21 mouse cellular contexts compared by ENCODE assay signal in the genomic region with DNA sequence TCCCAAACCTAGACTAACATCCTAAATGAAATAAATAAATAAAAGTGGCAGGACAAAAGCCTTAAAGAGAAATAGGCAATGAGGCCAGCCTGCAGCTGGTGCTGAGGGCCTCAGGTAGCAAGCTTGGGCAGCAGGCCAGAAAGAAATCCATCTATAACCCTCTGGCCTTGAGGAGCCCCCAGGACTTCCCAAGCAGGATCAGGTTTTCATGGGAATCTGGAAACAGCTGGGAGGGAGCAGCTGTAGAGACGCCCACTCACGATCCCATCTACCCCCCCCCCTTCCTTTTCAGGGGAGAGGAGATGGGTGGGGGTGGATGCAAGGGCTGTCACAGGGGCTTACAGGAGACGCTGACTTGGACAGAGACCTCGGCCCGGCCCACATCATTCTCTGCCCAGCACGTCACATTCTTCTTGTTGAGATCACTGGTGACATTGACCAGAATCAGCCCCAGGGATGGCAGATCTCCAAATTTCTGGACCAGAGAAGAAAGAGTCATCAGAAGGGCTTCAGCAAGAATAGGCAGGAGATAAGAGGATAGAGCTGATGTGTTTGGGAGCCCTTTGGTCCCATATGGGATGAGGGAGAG. TPM values are rescaled to one million over a fixed set of nuclear protein-coding genes. Genes with fewer than 3 reads are reported as not detected.
DNase-seq lines count a peak whose midpoint lies in the region; ATAC-seq and TF ChIP-seq lines count a peak whose summit lies in the region.
"Had no signal": no experiment of that assay in that cellular context is flagged by ENCODE, and none has a peak within 500 bp of the region (broad histone marks: within the 10 kb centered on the region; RNA-seq: fewer than 3 reads in every experiment).

No protein-coding gene starts in this region.

- 36% methylated on average over 6 of the region's 6 CpGs for WGBS in intestine, embryonic 14.5 days
- WGBS in intestine, postnatal 0 days: 29% methylated on average over 6 of the region's 6 CpGs
- WGBS in hindbrain, embryonic 14.5 days: 52% methylated on average over 6 of the region's 6 CpGs

- DNase-seq in adrenal gland, adult 2 months: peak; percentile 55
- no peak for DNase-seq in adrenal gland, postnatal 25 days
- no peak for DNase-seq in intestine, embryonic 14.5 days (ENCODE audit: low spot score)
- peak; percentile 22 for DNase-seq in lung, postnatal 10 days
- DNase-seq in lung, adult 18-20 months: no peak
- DNase-seq in urinary bladder, adult 18-20 months (ENCODE audit: low spot score in 2 of 2): no peak
- DNase-seq in hindbrain, embryonic 14.5 days (ENCODE audit: low spot score): no peak
- DNase-seq: cerebellum, adult 2 months; forebrain, postnatal 0 days; kidney, adult 11 months; layer of hippocampus, postnatal 36 days; right cerebral cortex, postnatal 4 days; thymus, adult 2 months had no signal

- peaks cover 5% of the 10 kb centered on the region for H3K27me3 ChIP-seq in intestine, embryonic 14.5 days (replicated peaks; ENCODE audit: control insufficient read depth, insufficient read depth, low read length)
- H3K27me3 ChIP-seq in intestine, postnatal 0 days (replicated peaks; ENCODE audit: control insufficient read depth, insufficient read depth, low read length): 0 out of 2 replicates have a peak, but pooled peaks cover 3% of the 10 kb centered on the region
- 0 out of 2 replicates have a peak, but pooled peaks cover 4% of the 10 kb centered on the region for H3K27me3 ChIP-seq in hindbrain, embryonic 14.5 days (ENCODE audit: control insufficient read depth, insufficient read depth, low read length)

- H3K9ac ChIP-seq in intestine, embryonic 14.5 days (ENCODE audit: low read length): no peak overlapping the region
- H3K9ac ChIP-seq in intestine, postnatal 0 days (ENCODE audit: low read depth, low read length): no peak overlapping the region
- no peak overlapping the region for H3K9ac ChIP-seq in hindbrain, embryonic 14.5 days
- H3K9ac ChIP-seq: forebrain, postnatal 0 days; liver, embryonic 15.5 days; neural tube, embryonic 13.5 days had no signal

- H3K27ac ChIP-seq in intestine, embryonic 14.5 days (ENCODE audit: low read depth): peak overlapping the region; percentile 43
- H3K27ac ChIP-seq in intestine, postnatal 0 days (ENCODE audit: low read depth, low read length): no peak overlapping the region
- no peak overlapping the region for H3K27ac ChIP-seq in hindbrain, embryonic 14.5 days
- H3K27ac ChIP-seq: hindbrain, embryonic 10.5 days; liver, embryonic 15.5 days; neural tube, embryonic 13.5 days had no signal

- H3K9me3 ChIP-seq in intestine, embryonic 14.5 days (ENCODE audit: control insufficient read depth, low read length): no peaks in the 10 kb centered on the region
- H3K9me3 ChIP-seq in intestine, postnatal 0 days (ENCODE audit: control insufficient read depth): no peaks in the 10 kb centered on the region
- no peaks in the 10 kb centered on the region for H3K9me3 ChIP-seq in hindbrain, embryonic 14.5 days (ENCODE audit: control insufficient read depth, low read length)
- H3K9me3 ChIP-seq: hindbrain, embryonic 10.5 days; liver, embryonic 15.5 days; neural tube, embryonic 13.5 days had no signal

- no peaks in the 10 kb centered on the region for H3K36me3 ChIP-seq in intestine, embryonic 14.5 days (ENCODE audit: control insufficient read depth, insufficient read depth, low read length)
- H3K36me3 ChIP-seq in intestine, postnatal 0 days (ENCODE audit: control insufficient read depth, insufficient read depth): no peaks in the 10 kb centered on the region
- no peaks in the 10 kb centered on the region for H3K36me3 ChIP-seq in hindbrain, embryonic 14.5 days (replicated peaks; ENCODE audit: control insufficient read depth, insufficient read depth)
- H3K36me3 ChIP-seq: hindbrain, embryonic 10.5 days; liver, embryonic 15.5 days; neural tube, embryonic 13.5 days had no signal

- ATAC-seq in intestine, embryonic 14.5 days (replicated peaks; ENCODE audit: low FRiP score, low TSS enrichment, low read depth): 0 out of 2 replicates have a peak, but pooled peaks have one; percentile 20
- no peak for ATAC-seq in intestine, postnatal 0 days
- no peak for ATAC-seq in hindbrain, embryonic 14.5 days (ENCODE audit: low FRiP score)
- ATAC-seq: activated CD4-positive, CD25-positive, alpha-beta regulatory T cell, adult 4 months; forebrain, postnatal 0 days had no signal

- H3K4me2 ChIP-seq in intestine, embryonic 14.5 days (ENCODE audit: low read length): no peak overlapping the region
- H3K4me2 ChIP-seq in intestine, postnatal 0 days (replicated peaks; ENCODE audit: low read depth): no peak overlapping the region
- H3K4me2 ChIP-seq in hindbrain, embryonic 14.5 days (replicated peaks): no peak overlapping the region
- H3K4me2 ChIP-seq: liver, embryonic 15.5 days; neural tube, embryonic 13.5 days had no signal

- peaks cover 26% of the 10 kb centered on the region for H3K4me1 ChIP-seq in intestine, embryonic 14.5 days (replicated peaks; ENCODE audit: control insufficient read depth, insufficient read depth, low read length)
- no peaks in the 10 kb centered on the region for H3K4me1 ChIP-seq in intestine, postnatal 0 days (replicated peaks; ENCODE audit: control insufficient read depth, insufficient read depth, low read length)
- no peaks in the 10 kb centered on the region for H3K4me1 ChIP-seq in hindbrain, embryonic 14.5 days (replicated peaks; ENCODE audit: control insufficient read depth, insufficient read depth, low read length)
- H3K4me1 ChIP-seq: liver, embryonic 15.5 days had no signal

- no peak overlapping the region for H3K4me3 ChIP-seq in intestine, embryonic 14.5 days (ENCODE audit: low read depth, low read length)
- no peak overlapping the region for H3K4me3 ChIP-seq in intestine, postnatal 0 days (ENCODE audit: low read depth, low read length)
- H3K4me3 ChIP-seq in hindbrain, embryonic 14.5 days (replicated peaks; ENCODE audit: low read length): no peak overlapping the region
- H3K4me3 ChIP-seq: erythroblast, embryonic 14.5 days; hindbrain, embryonic 10.5 days; liver, embryonic 15.5 days; neural tube, embryonic 13.5 days had no signal

- TF ChIP-seq CTCF in intestine, postnatal 0 days (IDR thresholded peaks at IDR 0.05; ENCODE audit: low read depth): no peak

RNA-seq across cellular contexts. Expression of a gene that starts 9.2 kb away (rescaled TPM):
- 1 to 10 TPM; 4.6 to 6.3 TPM for total RNA-seq in adrenal gland, adult 2 months (2021)
- polyA plus RNA-seq in adrenal gland, adult 2 months (2012; rRNA removed): 8.8 and 17.4 TPM in 2 replicates
- 0.95 and 3.7 TPM in 2 replicates for total RNA-seq in adrenal gland, postnatal 25 days (2021)
- 1.0 and 1.3 TPM in 2 replicates for polyA plus RNA-seq in intestine, embryonic 14.5 days (2014; fragmentation: Nextera tagmentation; extraction: Ambion mirVana)
- polyA plus RNA-seq in intestine, postnatal 0 days (2015; fragmentation: Nextera tagmentation; extraction: Ambion mirVana): 0.16 and 0.18 TPM in 2 replicates
- polyA plus RNA-seq in hindbrain, embryonic 14.5 days (2014; fragmentation: Nextera tagmentation; extraction: Ambion mirVana): 1.7 and 4.3 TPM in 2 replicates
- total RNA-seq: gastrocnemius, adult 8-10 months had no signal
- polyA plus RNA-seq: activated CD4-positive, CD25-positive, alpha-beta regulatory T cell, adult 4 months; erythroblast, embryonic 14.5 days had no signal

RNA-seq across cellular contexts. Expression of a gene that starts 11.0 kb away (rescaled TPM):
- total RNA-seq in adrenal gland, adult 2 months (2021): under 1 TPM; 0.52 to 0.69 TPM
- 1.2 and 3.9 TPM in 2 replicates for polyA plus RNA-seq in adrenal gland, adult 2 months (2012; rRNA removed)
- total RNA-seq in adrenal gland, postnatal 25 days (2021): 0.81 and 1.0 TPM in 2 replicates
- polyA plus RNA-seq in intestine, embryonic 14.5 days (2014; fragmentation: Nextera tagmentation; extraction: Ambion mirVana): 0.32 and 0.72 TPM in 2 replicates
- polyA plus RNA-seq in intestine, postnatal 0 days (2015; fragmentation: Nextera tagmentation; extraction: Ambion mirVana): 0.05 TPM in 2 replicates
- polyA plus RNA-seq in hindbrain, embryonic 14.5 days (2014; fragmentation: Nextera tagmentation; extraction: Ambion mirVana): 0.52 and 1.3 TPM in 2 replicates
- total RNA-seq: gastrocnemius, adult 8-10 months; heart, adult 8-10 months had no signal
- polyA plus RNA-seq: erythroblast, embryonic 14.5 days had no signal

RNA-seq across cellular contexts. Expression of a gene that starts 37.3 kb away (rescaled TPM):
- total RNA-seq in adrenal gland, adult 2 months (2021): 1 to 10 TPM in 1 of 2 experiments, not detected in 1; 1.2 TPM
- polyA plus RNA-seq in adrenal gland, adult 2 months (2012; rRNA removed): 0.06 and 0.43 TPM in 2 replicates
- total RNA-seq in adrenal gland, postnatal 25 days (2021): 0.94 TPM in 1 of 2 replicates, not detected in the other
- polyA plus RNA-seq in intestine, embryonic 14.5 days (2014; fragmentation: Nextera tagmentation; extraction: Ambion mirVana): 0.39 and 0.73 TPM in 2 replicates
- 0.23 and 0.34 TPM in 2 replicates for polyA plus RNA-seq in intestine, postnatal 0 days (2015; fragmentation: Nextera tagmentation; extraction: Ambion mirVana)
- polyA plus RNA-seq in hindbrain, embryonic 14.5 days (2014; fragmentation: Nextera tagmentation; extraction: Ambion mirVana): 0.54 and 0.89 TPM in 2 replicates
- polyA plus RNA-seq: erythroblast, embryonic 14.5 days had no signal

RNA-seq across cellular contexts. Expression of a gene that starts 38.4 kb away (rescaled TPM):
- total RNA-seq in adrenal gland, adult 2 months (2021): 10 to 100 TPM; 20.0 to 23.9 TPM
- 63.3 and 71.7 TPM in 2 replicates for polyA plus RNA-seq in adrenal gland, adult 2 months (2012; rRNA removed)
- total RNA-seq in adrenal gland, postnatal 25 days (2021): 20.7 and 23.0 TPM in 2 replicates
- 28.4 and 31.7 TPM in 2 replicates for polyA plus RNA-seq in intestine, embryonic 14.5 days (2014; fragmentation: Nextera tagmentation; extraction: Ambion mirVana)
- polyA plus RNA-seq in intestine, postnatal 0 days (2015; fragmentation: Nextera tagmentation; extraction: Ambion mirVana): 7.7 and 10.1 TPM in 2 replicates
- 9.9 and 10.2 TPM in 2 replicates for polyA plus RNA-seq in hindbrain, embryonic 14.5 days (2014; fragmentation: Nextera tagmentation; extraction: Ambion mirVana)

Comparison
In these comparisons a context has a peak if more than half of its experiments do, and no peak if none do; other contexts are left out.
1. DNase-seq: peak in adrenal gland, adult 2 months (single experiment) and lung, postnatal 10 days (single experiment); none in adrenal gland, postnatal 25 days (single experiment), intestine, embryonic 14.5 days (single experiment), lung, adult 18-20 months (0 of 2), urinary bladder, adult 18-20 months (0 of 2) and hindbrain, embryonic 14.5 days (single experiment).